Mouse (Mus musculus) limb, embryonic 10.5 days (tissue): Measurements from ENCODE around the gene Gse1. TPM values are rescaled to one million over a fixed set of nuclear protein-coding genes. Genes with fewer than 3 reads are reported as not detected.
A peak's percentile ranks its signal among the peaks of the same experiment; 100 is the strongest.

Experiments
- DNase-seq: peaks from one replicate; pipeline ENCODE4 v3.0.0-alpha.2; 2017; ENCODE audit warnings: low spot score
- H3K27ac ChIP-seq: fragments of 300-500 bp; sonication (generic); 2 replicates; pipeline ENCODE4 v1.5.1; 2016; ENCODE audit warnings: mild to moderate bottlenecking
- H3K27me3 ChIP-seq: fragments of 300-500 bp; sonication (generic); 2 replicates; pipeline ENCODE4 v1.6.1; 2016; ENCODE audit warnings: low read depth, mild to moderate bottlenecking; ENCODE audit not compliant: poor library complexity, severe bottlenecking
- H3K36me3 ChIP-seq: fragments of 300-500 bp; sonication (generic); 2 replicates; pipeline ENCODE4 v1.6.1; 2016; ENCODE audit warnings: mild to moderate bottlenecking, moderate library complexity
- H3K4me1 ChIP-seq: fragments of 300-500 bp; sonication (generic); 2 replicates; pipeline ENCODE4 v1.6.1; 2016
- H3K4me3 ChIP-seq: fragments of 300-500 bp; sonication (generic); 2 replicates; pipeline ENCODE4 v1.5.1; 2016; ENCODE audit warnings: mild to moderate bottlenecking, moderate library complexity
- H3K9me3 ChIP-seq: fragments of 300-500 bp; sonication (generic); replicated peaks from 2 replicates; pipeline ENCODE4 v1.6.1; 2016; ENCODE audit warnings: mild to moderate bottlenecking
- WGBS: fragments of 180-500 bp; shearing (Covaris S2); methylation state at CpG from one replicate; pipeline ENCODE4 v1.1.7; 2016; 5-methylcytosine and 5-hydroxymethylcytosine counted together
- polyA plus RNA-seq: library from polyadenylated mRNA; unstranded; fragments of >200 nt; fragmentation: Nextera tagmentation; extraction: Ambion mirVana; gene quantifications from 2 replicates; pipeline ENCODE4 v1.2.1, GENCODE M21; 2016

The Gse1 gene
- polyA plus RNA-seq, 1 experiment from 2014 or later = 6.7 TPM

- no peak for DNase-seq
- no peaks in the 10 kb centered on the region for H3K9me3 ChIP-seq
- peaks cover 86% of the 10 kb centered on the region for H3K4me1 ChIP-seq
- WGBS = 18% methylated on average over 18 of the region's 18 CpGs
- peak overlapping the region; percentile 76 for H3K4me3 ChIP-seq
- peaks cover 18% of the 10 kb centered on the region for H3K36me3 ChIP-seq
- H3K27me3 ChIP-seq = peaks cover 27% of the 10 kb centered on the region
- peak overlapping the region; percentile 88 for H3K27ac ChIP-seq
Observed at GRCm38 (mm10) chr8:120230715-120231614, 2.7 kb downstream of the Gse1 start.

GRCm38 (mm10) chr8:120231870-120232269 is 3.6 kb downstream of the Gse1 start:
- H3K4me1 ChIP-seq = peaks cover 78% of the 10 kb centered on the region
- 73% methylated on average over 3 of the region's 3 CpGs for WGBS
- H3K9me3 ChIP-seq = no peaks in the 10 kb centered on the region
- H3K27ac ChIP-seq = peak overlapping the region; percentile 16; the same call in 1 of the 2 replicates
- peaks cover 27% of the 10 kb centered on the region for H3K36me3 ChIP-seq
- H3K27me3 ChIP-seq = peaks cover 27% of the 10 kb centered on the region
- peak overlapping the region; percentile 76 for H3K4me3 ChIP-seq
- no peak for DNase-seq

GRCm38 (mm10) chr8:120232398-120232797 is 4.1 kb downstream of the Gse1 start:
- peak overlapping the region; percentile 16; the same call in 1 of the 2 replicates for H3K27ac ChIP-seq

GRCm38 (mm10) chr8:120232913-120233312 is 4.7 kb downstream of the Gse1 start:
- H3K36me3 ChIP-seq = peaks cover 37% of the 10 kb centered on the region
- no peak for DNase-seq
- H3K27ac ChIP-seq = 0 out of 2 replicates have a peak overlapping the region, but pooled peaks have one; percentile 27
- H3K4me3 ChIP-seq = peak overlapping the region; percentile 76
- whole genome bisulfite sequencing = 50% methylated on average over 13 of the region's 13 CpGs
- H3K9me3 ChIP-seq = no peaks in the 10 kb centered on the region
- H3K27me3 ChIP-seq = peaks cover 20% of the 10 kb centered on the region
- H3K4me1 ChIP-seq = peaks cover 67% of the 10 kb centered on the region

More at GRCm38 (mm10) chr8:120232398-120232797, 4.1 kb downstream of the Gse1 start:
- peak overlapping the region; percentile 76 for H3K4me3 ChIP-seq
- WGBS = 55% methylated on average over 4 of the region's 4 CpGs
- peaks cover 24% of the 10 kb centered on the region for H3K27me3 ChIP-seq
- H3K4me1 ChIP-seq = peaks cover 73% of the 10 kb centered on the region
- H3K9me3 ChIP-seq = no peaks in the 10 kb centered on the region
- no peak for DNase-seq
- peaks cover 32% of the 10 kb centered on the region for H3K36me3 ChIP-seq

- H3K27me3 ChIP-seq = peaks cover 15% of the 10 kb centered on the region
- 76% methylated on average over 12 of the region's 12 CpGs for WGBS
- H3K36me3 ChIP-seq = peaks cover 53% of the 10 kb centered on the region
- no peak overlapping the region for H3K4me3 ChIP-seq
- no peaks in the 10 kb centered on the region for H3K9me3 ChIP-seq
- DNase-seq = no peak
- H3K27ac ChIP-seq = 0 out of 2 replicates have a peak overlapping the region, but pooled peaks have one; percentile 11
- H3K4me1 ChIP-seq = peaks cover 56% of the 10 kb centered on the region
Observed at GRCm38 (mm10) chr8:120234457-120234856, 6.2 kb downstream of the Gse1 start.

GRCm38 (mm10) chr8:120234866-120235265 is 6.6 kb downstream of the Gse1 start:
- no peak for DNase-seq

GRCm38 (mm10) chr8:120243222-120243621 is 15.0 kb downstream of the Gse1 start:
- no peak overlapping the region for H3K4me3 ChIP-seq
- no peak for DNase-seq
- H3K27me3 ChIP-seq = no peaks in the 10 kb centered on the region
- no peak overlapping the region for H3K27ac ChIP-seq
- H3K9me3 ChIP-seq = no peaks in the 10 kb centered on the region
- H3K36me3 ChIP-seq = peaks cover 76% of the 10 kb centered on the region
- H3K4me1 ChIP-seq = no peaks in the 10 kb centered on the region; the same call in 1 of the 2 replicates
- 91% methylated on average over 4 of the region's 4 CpGs for WGBS

More at GRCm38 (mm10) chr8:120234866-120235265, 6.6 kb downstream of the Gse1 start:
- Histone ChIP-seq H3K36me3 (peaks cover 57% of the 10 kb centered on the region), H3K4me1 (peaks cover 52% of the 10 kb centered on the region), H3K9me3 (no peaks in the 10 kb centered on the region), H3K27ac (0 out of 2 replicates have a peak overlapping the region, but pooled peaks have one; percentile 11), H3K4me3 (no peak overlapping the region), H3K27me3 (peaks cover 10% of the 10 kb centered on the region)
- WGBS = 83% methylated on average over 8 of the region's 8 CpGs

- Histone ChIP-seq H3K27me3 (no peaks in the 10 kb centered on the region), H3K4me1 (no peaks in the 10 kb centered on the region; the same call in 1 of the 2 replicates)
- WGBS = 93% methylated on average over 5 of the region's 5 CpGs
Observed at GRCm38 (mm10) chr8:120243916-120244451, 15.7 kb downstream of the Gse1 start.

GRCm38 (mm10) chr8:120244553-120244952 is 16.3 kb downstream of the Gse1 start:
- Histone ChIP-seq H3K4me3 (no peak overlapping the region), H3K4me1 (peaks cover under 1% of the 10 kb centered on the region), H3K27ac (no peak overlapping the region), H3K36me3 (peaks cover 66% of the 10 kb centered on the region), H3K27me3 (no peaks in the 10 kb centered on the region), H3K9me3 (no peaks in the 10 kb centered on the region)
- 90% methylated on average over 10 of the region's 10 CpGs for WGBS
- DNase-seq = no peak

More at GRCm38 (mm10) chr8:120243916-120244451, 15.7 kb downstream of the Gse1 start:
- no peak for DNase-seq
- no peak overlapping the region for H3K27ac ChIP-seq
- H3K36me3 ChIP-seq = peaks cover 69% of the 10 kb centered on the region
- no peak overlapping the region for H3K4me3 ChIP-seq
- no peaks in the 10 kb centered on the region for H3K9me3 ChIP-seq

- no peaks in the 10 kb centered on the region for H3K27me3 ChIP-seq
- H3K4me1 ChIP-seq = peaks cover 27% of the 10 kb centered on the region
- WGBS = 68% methylated on average over 5 of the region's 5 CpGs
- no peaks in the 10 kb centered on the region for H3K9me3 ChIP-seq
- DNase-seq = no peak
- H3K4me3 ChIP-seq = no peak overlapping the region
- peaks cover 47% of the 10 kb centered on the region for H3K36me3 ChIP-seq
- H3K27ac ChIP-seq = no peak overlapping the region
Observed at GRCm38 (mm10) chr8:120247618-120248017, 19.4 kb downstream of the Gse1 start.

- Histone ChIP-seq H3K4me1 (peaks cover 32% of the 10 kb centered on the region), H3K9me3 (no peaks in the 10 kb centered on the region), H3K36me3 (peaks cover 45% of the 10 kb centered on the region), H3K4me3 (no peak overlapping the region), H3K27ac (no peak overlapping the region), H3K27me3 (no peaks in the 10 kb centered on the region)
- WGBS = 75% methylated on average over 7 of the region's 7 CpGs
- DNase-seq = no peak
Observed at GRCm38 (mm10) chr8:120248031-120248430, 19.8 kb downstream of the Gse1 start.

GRCm38 (mm10) chr8:120248451-120248850 is 20.2 kb downstream of the Gse1 start:
- no peaks in the 10 kb centered on the region for H3K27me3 ChIP-seq
- no peak for DNase-seq
- H3K27ac ChIP-seq = no peak overlapping the region
- H3K4me3 ChIP-seq = no peak overlapping the region
- no peaks in the 10 kb centered on the region for H3K9me3 ChIP-seq
- H3K4me1 ChIP-seq = peaks cover 33% of the 10 kb centered on the region
- H3K36me3 ChIP-seq = peaks cover 41% of the 10 kb centered on the region
- WGBS = 87% methylated on average over 4 of the region's 4 CpGs
